Mouse (Mus musculus): ENCODE measurements around the gene Apbb2.

GRCm38 (mm10) chr5:66605636-66606035, 12.9 kb downstream of the Apbb2 start:
- no peak for TF ChIP-seq CTCF (IDR thresholded peaks at IDR 0.05; ENCODE audit: low read depth)
- TF ChIP-seq EP300 (IDR thresholded peaks at IDR 0.05; ENCODE audit: low read depth), result no peak

Data from heart, postnatal 0 days (tissue).